Mouse (Mus musculus) heart, embryonic 12.5 days (tissue): Measurements from ENCODE around the gene Gpx3. TPM values are rescaled to one million over a fixed set of nuclear protein-coding genes. Genes with fewer than 3 reads are reported as not detected.
"Not testable (repeated sequence)": the region's sequence is repeated elsewhere in the genome, so short reads cannot be mapped to it uniquely, and the experiment has no call there.

ENCODE experiments used
- ATAC-seq: fragments of 200-750 bp; cut with Nextera tagmentation; 2 replicates; pipeline ENCODE4 v1.8.0; 2017; ENCODE audit warnings: moderate TSS enrichment, moderate library complexity; ENCODE audit not compliant: insufficient number of reproducible peaks, low FRiP score
- H3K27ac ChIP-seq: fragments of 300-500 bp; sonication (generic); 2 replicates; pipeline ENCODE4 v1.5.1; 2016; ENCODE audit warnings: mild to moderate bottlenecking, moderate library complexity; ENCODE audit not compliant: poor library complexity, severe bottlenecking
- H3K27me3 ChIP-seq: fragments of 300-500 bp; sonication (generic); replicated peaks from 2 replicates; pipeline ENCODE4 v1.6.1; 2016; ENCODE audit warnings: mild to moderate bottlenecking, moderate library complexity
- H3K36me3 ChIP-seq: fragments of 300-500 bp; sonication (generic); 2 replicates; pipeline ENCODE4 v1.6.1; 2016; ENCODE audit warnings: mild to moderate bottlenecking, moderate library complexity
- H3K4me1 ChIP-seq: fragments of 300-500 bp; sonication (generic); replicated peaks from 2 replicates; pipeline ENCODE4 v1.6.1; 2016; ENCODE audit warnings: mild to moderate bottlenecking
- H3K4me2 ChIP-seq: fragments of 300-500 bp; sonication (generic); 2 replicates; pipeline ENCODE4 v1.6.1; 2016; ENCODE audit warnings: mild to moderate bottlenecking, moderate library complexity
- H3K4me3 ChIP-seq: fragments of 300-500 bp; sonication (generic); 2 replicates; pipeline ENCODE4 v1.5.1; 2016; ENCODE audit warnings: mild to moderate bottlenecking
- H3K9ac ChIP-seq: fragments of 300-500 bp; sonication (generic); 2 replicates; pipeline ENCODE4 v1.6.1; 2016; ENCODE audit warnings: mild to moderate bottlenecking, moderate library complexity
- H3K9me3 ChIP-seq: fragments of 300-500 bp; sonication (generic); replicated peaks from 2 replicates; pipeline ENCODE4 v1.6.1; 2016; ENCODE audit warnings: mild to moderate bottlenecking, moderate library complexity
- WGBS: fragments of 180-500 bp; shearing (Covaris S2); methylation state at CpG from one replicate; pipeline ENCODE4 v1.1.7; 2016; 5-methylcytosine and 5-hydroxymethylcytosine counted together
- polyA plus RNA-seq: library from polyadenylated mRNA; unstranded; fragments of >200 nt; fragmentation: Nextera tagmentation; extraction: Ambion mirVana; gene quantifications from 2 replicates; pipeline ENCODE4 v1.2.1, GENCODE M21; 2016

The Gpx3 gene
- polyA plus RNA-seq: 1,404 and 1,433 TPM in 2 replicates

GRCm38 (mm10) chr11:54902333-54903323 is at the start of gene Gpx3:
Gene Gpx3 (plus strand): TSS chr11:54902453.
- Histone ChIP-seq H3K36me3 (peaks cover 12% of the 10 kb centered on the region), H3K4me1 (peaks cover 45% of the 10 kb centered on the region), H3K27me3 (no peaks in the 10 kb centered on the region), H3K4me3 (peak within 1 kb of the TSS; percentile 72), H3K9me3 (no peaks in the 10 kb centered on the region), H3K9ac (peak within 1 kb of the TSS; percentile 80), H3K27ac (peak within 1 kb of the TSS; percentile 86), H3K4me2 (peak within 1 kb of the TSS; percentile 87)
- peak; percentile 84 for ATAC-seq
- 13% methylated on average over 45 of the region's 45 CpGs for WGBS

- H3K4me1 ChIP-seq, H3K27me3 ChIP-seq, H3K9me3 ChIP-seq, ATAC-seq, H3K4me3 ChIP-seq, H3K4me2 ChIP-seq, H3K36me3 ChIP-seq, H3K27ac ChIP-seq, H3K9ac ChIP-seq: not testable (repeated sequence)
- 96% methylated on average over 11 of the region's 12 CpGs for WGBS
Observed at GRCm38 (mm10) chr11:54858880-54859279, 43.4 kb upstream of the Gpx3 start.

- Histone ChIP-seq H3K36me3 (no peaks in the 10 kb centered on the region), H3K4me2 (peak overlapping the region; percentile 94), H3K4me3 (peak overlapping the region; percentile 71), H3K27me3 (no peaks in the 10 kb centered on the region), H3K27ac (peak overlapping the region; percentile 73), H3K4me1 (peaks cover 6% of the 10 kb centered on the region), H3K9ac (peak overlapping the region; percentile 84), H3K9me3 (no peaks in the 10 kb centered on the region)
- WGBS: 28% methylated on average over 11 of the region's 11 CpGs
- no peak for ATAC-seq
Observed at GRCm38 (mm10) chr11:54859322-54860165, 42.7 kb upstream of the Gpx3 start.

GRCm38 (mm10) chr11:54860256-54861038 is 41.8 kb upstream of the Gpx3 start, which contains the start of gene Lyrm7:
Gene Lyrm7 (minus strand): TSS chr11:54860916.
- H3K4me3 ChIP-seq: peak within 1 kb of the TSS; percentile 71
- ATAC-seq: peak; percentile 99
- no peaks in the 10 kb centered on the region for H3K9me3 ChIP-seq
- peak within 1 kb of the TSS; percentile 94 for H3K4me2 ChIP-seq
- H3K4me1 ChIP-seq: peaks cover 6% of the 10 kb centered on the region
- peak within 1 kb of the TSS; percentile 82 for H3K27ac ChIP-seq
- WGBS: under 1% methylated on average over 42 of the region's 42 CpGs
- H3K27me3 ChIP-seq: no peaks in the 10 kb centered on the region
- H3K9ac ChIP-seq: peak within 1 kb of the TSS; percentile 84
- H3K36me3 ChIP-seq: no peaks in the 10 kb centered on the region

GRCm38 (mm10) chr11:54861471-54862420 is 40.5 kb upstream of the Gpx3 start:
- 90% methylated on average over 5 of the region's 5 CpGs for WGBS
- Histone ChIP-seq H3K9me3 (no peaks in the 10 kb centered on the region), H3K4me2 (no peak overlapping the region), H3K27me3 (no peaks in the 10 kb centered on the region), H3K4me1 (peaks cover 6% of the 10 kb centered on the region), H3K4me3 (no peak overlapping the region), H3K9ac (no peak overlapping the region), H3K36me3 (no peaks in the 10 kb centered on the region), H3K27ac (peak overlapping the region; percentile 57; the same call in 1 of the 2 replicates)
- no peak for ATAC-seq

GRCm38 (mm10) chr11:54862621-54863520 is 39.4 kb upstream of the Gpx3 start:
- Histone ChIP-seq H3K4me3 (no peak overlapping the region), H3K4me2 (no peak overlapping the region), H3K4me1 (peaks cover 7% of the 10 kb centered on the region), H3K9me3 (no peaks in the 10 kb centered on the region), H3K27me3 (no peaks in the 10 kb centered on the region), H3K36me3 (no peaks in the 10 kb centered on the region), H3K27ac (no peak overlapping the region), H3K9ac (0 out of 2 replicates have a peak overlapping the region, but pooled peaks have one; percentile 2)
- no peak for ATAC-seq
- WGBS: 41% methylated on average over 10 of the region's 10 CpGs

- H3K4me2 ChIP-seq: peak overlapping the region; percentile 72
- 71% methylated on average over 6 of the region's 6 CpGs for WGBS
- H3K27ac ChIP-seq: peak overlapping the region; percentile 78
- no peaks in the 10 kb centered on the region for H3K9me3 ChIP-seq
- H3K4me1 ChIP-seq: peaks cover 16% of the 10 kb centered on the region
- peak overlapping the region; percentile 77 for H3K4me3 ChIP-seq
- H3K36me3 ChIP-seq: peaks cover 12% of the 10 kb centered on the region
- peak overlapping the region; percentile 94; the same call in 1 of the 2 replicates for H3K9ac ChIP-seq
- ATAC-seq: no peak
- no peaks in the 10 kb centered on the region for H3K27me3 ChIP-seq
Observed at GRCm38 (mm10) chr11:54865330-54866085, 36.7 kb upstream of the Gpx3 start.

- H3K36me3 ChIP-seq: peaks cover 20% of the 10 kb centered on the region
- H3K27me3 ChIP-seq: no peaks in the 10 kb centered on the region
- no peaks in the 10 kb centered on the region for H3K9me3 ChIP-seq
- peak; percentile 88 for ATAC-seq
- H3K4me1 ChIP-seq: peaks cover 16% of the 10 kb centered on the region
- H3K4me3 ChIP-seq: peak within 1 kb of the TSS; percentile 77
- peak within 1 kb of the TSS; percentile 72 for H3K4me2 ChIP-seq
- H3K27ac ChIP-seq: peak within 1 kb of the TSS; percentile 78
- WGBS: under 1% methylated on average over 107 of the region's 107 CpGs
- H3K9ac ChIP-seq: peak within 1 kb of the TSS; percentile 94
Observed at GRCm38 (mm10) chr11:54866119-54867048, 35.9 kb upstream of the Gpx3 start, which contains the start of gene Hint1. Gene Hint1 (plus strand): TSS chr11:54866383.
